Mouse (Mus musculus): ENCODE measurements around the gene Tspan11.

The Tspan11 gene

GRCm38 (mm10) chr6:127933841-127934240 is 46.5 kb downstream of the Tspan11 start:
- in situ Hi-C loops (cut with MseI, MboI) = no loop called here

GRCm38 (mm10) chr6:127935105-127935504 is 47.7 kb downstream of the Tspan11 start:
- in situ Hi-C loops (cut with MseI, MboI) = no loop called here

GRCm38 (mm10) chr6:127942421-127942820 is 55.0 kb downstream of the Tspan11 start:
- in situ Hi-C loops (cut with MseI, MboI) = no loop called here

DNA sequence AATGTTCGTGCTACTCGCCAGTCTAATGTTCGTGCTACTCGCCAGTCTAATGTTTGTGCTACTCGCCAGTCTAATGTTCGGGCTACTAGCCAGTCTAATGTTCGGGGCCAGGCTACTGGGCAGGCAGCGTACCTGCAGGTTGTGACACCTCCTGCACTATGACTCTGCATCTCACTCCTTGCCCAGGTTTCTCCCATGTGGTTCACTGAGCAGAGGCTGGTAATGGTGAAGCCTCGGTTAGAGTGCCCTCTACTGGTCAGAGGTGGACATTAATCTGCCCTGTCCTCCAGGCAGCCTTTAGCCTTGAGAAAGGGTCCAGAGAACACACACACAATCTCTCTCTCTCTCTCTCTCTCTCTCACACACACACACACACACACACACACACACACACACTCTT is 58.3 kb downstream of the Tspan11 start:
- in situ Hi-C loops (cut with MseI, MboI) = no loop called here

DNA sequence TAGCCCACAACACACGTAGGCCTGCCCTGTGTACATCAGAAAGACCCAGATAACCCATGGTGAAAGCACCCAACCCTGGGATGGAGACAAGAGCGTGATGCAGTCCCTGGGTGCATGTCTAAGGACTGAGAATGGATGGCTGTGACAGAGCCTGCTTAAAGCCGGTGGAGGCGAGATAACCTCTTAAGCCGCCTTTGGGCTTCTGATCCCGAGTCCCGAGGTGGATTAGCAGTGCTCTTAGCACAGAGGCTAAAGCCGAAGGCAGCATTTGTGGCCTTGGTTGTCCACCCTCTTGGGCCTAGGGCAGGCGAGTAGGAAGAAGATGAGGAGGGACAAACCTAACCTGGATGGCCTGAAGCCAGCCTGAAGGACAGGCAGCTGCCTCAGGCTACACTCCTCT is 61.3 kb downstream of the Tspan11 start:
- in situ Hi-C loops (cut with MseI, MboI) = no loop called here

DNA sequence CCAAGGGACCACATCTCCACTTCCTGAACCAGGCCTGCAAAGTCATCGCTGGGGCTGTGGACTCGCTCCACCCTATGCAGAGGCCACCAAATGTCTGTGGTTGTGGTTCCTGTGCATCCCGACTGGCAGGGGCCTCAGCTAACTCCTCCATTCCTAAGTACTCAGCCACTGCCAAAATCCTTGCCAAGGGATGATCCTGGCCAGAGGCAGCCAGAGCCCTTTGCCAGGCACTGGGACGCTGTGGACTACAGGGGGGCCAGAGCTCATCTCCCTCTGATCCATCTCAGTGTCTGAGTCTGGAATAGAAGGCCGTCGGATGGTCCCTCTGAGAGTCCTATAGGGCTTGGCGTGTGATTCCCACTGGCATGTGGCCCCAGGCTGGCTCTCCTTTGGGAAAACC is 62.5 kb downstream of the Tspan11 start:
- in situ Hi-C loops (cut with MseI, MboI) = no loop called here

GRCm38 (mm10) chr6:127953071-127953470 is 65.7 kb downstream of the Tspan11 start:
- in situ Hi-C loops (cut with MseI, MboI) = no loop called here

- in situ Hi-C loops (cut with MseI, MboI) = no loop called here
Measured at GRCm38 (mm10) chr6:127956172-127956571, 68.8 kb downstream of the Tspan11 start.

DNA sequence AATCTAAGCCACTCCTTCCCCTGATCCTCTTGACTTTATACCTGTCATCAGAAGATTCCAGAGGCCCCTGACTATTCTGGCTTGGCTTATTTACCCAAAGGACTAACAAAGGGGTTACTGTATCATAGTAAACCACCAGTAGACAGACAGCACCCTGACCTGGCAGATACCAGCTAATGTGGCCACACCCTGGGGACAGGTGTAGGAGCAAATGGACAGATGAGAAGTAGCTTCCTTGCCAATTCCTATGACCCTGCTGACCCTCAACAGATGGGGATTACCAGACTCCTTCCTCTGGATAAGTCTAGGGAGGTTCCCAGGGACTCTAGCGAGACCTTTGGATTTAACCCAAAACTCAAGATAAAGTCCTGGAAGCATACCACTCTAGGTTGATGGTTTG is 72.8 kb downstream of the Tspan11 start:
- in situ Hi-C loops (cut with MseI, MboI) = no loop called here

DNA sequence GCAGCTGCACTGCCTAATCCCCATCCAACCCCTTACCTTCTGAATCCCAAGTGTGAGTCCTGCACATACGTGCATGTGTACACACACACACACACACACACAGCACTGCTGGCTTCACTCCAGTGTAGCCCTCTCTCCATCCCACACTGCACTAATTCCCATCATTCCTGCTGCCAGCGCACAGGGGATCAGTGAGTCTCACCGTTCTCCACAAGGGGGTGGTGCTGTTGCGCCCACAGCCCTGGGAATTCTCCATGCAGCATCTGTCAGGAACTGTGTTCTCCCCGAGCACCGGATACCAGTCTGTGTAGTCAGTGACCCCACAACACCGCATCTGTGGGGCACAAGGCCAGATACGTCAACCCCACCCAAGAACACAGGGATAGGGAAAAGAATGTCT is 78.1 kb downstream of the Tspan11 start:
- in situ Hi-C loops (cut with MseI, MboI) = no loop called here

DNA sequence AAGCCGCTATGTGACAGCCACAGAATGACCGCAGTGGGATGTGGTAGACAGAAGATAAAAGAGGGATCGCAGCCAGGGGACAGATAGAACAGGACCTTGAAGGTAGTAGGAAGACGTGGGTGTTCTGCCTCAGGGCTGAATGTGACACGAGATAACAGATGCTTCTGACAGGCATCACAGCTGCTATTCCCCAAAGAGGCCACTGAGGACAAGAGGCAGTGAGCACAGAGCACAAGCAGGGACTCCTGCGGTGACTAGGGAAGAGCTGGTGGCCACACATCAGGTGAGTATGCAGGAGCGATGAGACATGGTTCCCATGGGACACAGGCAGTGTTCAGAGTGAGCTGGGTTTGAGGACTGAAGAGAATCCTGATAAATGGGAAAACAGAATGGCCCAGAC is 82.3 kb downstream of the Tspan11 start:
- in situ Hi-C loops (cut with MseI, MboI) = no loop called here

- in situ Hi-C loops (cut with MseI, MboI) = no loop called here
Measured at GRCm38 (mm10) chr6:127970120-127970519, 82.7 kb downstream of the Tspan11 start.

DNA sequence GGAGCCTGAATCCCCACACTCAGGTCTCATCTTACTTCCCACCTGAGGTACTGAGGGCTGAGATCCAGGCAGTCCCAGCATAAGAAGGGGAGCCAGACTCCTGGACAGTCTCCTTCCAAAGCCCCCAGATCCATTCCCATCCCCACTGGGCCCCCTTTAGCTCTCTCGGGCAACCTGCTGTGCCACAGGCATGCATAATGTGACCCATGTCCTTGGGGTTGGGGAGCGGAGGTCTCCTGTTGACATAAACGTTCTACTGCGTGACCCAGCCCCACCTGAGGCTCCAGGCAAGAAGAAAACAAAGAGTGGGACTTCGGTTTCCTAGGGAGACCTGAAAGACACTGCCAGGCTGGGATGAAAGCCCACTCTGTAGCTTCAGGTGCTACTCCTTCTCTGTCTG is 83.5 kb downstream of the Tspan11 start:
- in situ Hi-C loops (cut with MseI, MboI) = no loop called here

- in situ Hi-C loops (cut with MseI, MboI) = no loop called here
Measured at GRCm38 (mm10) chr6:127971931-127972330, 84.5 kb downstream of the Tspan11 start.

DNA sequence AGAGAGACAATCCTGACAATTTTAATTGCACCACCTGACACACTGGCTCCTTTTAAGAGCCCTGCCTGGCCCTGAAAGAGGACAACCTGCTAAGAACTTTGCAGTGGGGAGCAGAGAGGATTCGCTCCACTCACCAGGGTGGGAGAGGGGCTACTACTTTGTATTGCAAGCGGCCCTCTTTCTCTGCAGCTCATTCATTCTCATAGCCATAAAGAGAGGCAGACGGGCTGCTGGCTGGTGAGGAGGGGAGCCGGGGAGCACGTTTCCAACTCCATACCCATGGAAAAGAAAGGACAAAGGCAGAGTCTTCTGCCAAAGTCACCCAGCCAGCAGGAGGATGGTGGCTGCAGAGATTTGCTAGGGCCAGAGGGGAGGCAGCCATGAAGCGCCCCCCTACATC is 86.2 kb downstream of the Tspan11 start:
- in situ Hi-C loops (cut with MseI, MboI) = no loop called here

DNA sequence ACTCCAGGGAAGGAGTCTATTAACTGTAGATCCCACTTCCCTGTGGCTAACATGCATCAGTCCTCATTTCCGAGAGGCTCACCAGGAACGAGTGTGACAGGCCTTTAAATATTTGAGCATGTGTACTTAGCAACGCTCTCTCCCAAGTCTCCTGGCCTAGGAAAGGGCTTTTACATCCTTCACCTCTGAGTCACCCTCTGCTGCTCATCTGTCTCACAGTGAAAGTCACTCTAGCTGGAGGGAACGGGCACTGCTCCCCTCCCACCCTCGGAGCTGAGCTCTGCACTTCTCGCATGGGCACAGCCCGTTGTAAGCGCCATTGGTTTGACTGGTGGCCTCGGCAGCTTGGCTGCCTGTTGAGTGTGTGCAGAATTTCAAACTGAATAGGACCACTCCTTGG is 86.6 kb downstream of the Tspan11 start:
- in situ Hi-C loops (cut with MseI, MboI) = no loop called here

DNA sequence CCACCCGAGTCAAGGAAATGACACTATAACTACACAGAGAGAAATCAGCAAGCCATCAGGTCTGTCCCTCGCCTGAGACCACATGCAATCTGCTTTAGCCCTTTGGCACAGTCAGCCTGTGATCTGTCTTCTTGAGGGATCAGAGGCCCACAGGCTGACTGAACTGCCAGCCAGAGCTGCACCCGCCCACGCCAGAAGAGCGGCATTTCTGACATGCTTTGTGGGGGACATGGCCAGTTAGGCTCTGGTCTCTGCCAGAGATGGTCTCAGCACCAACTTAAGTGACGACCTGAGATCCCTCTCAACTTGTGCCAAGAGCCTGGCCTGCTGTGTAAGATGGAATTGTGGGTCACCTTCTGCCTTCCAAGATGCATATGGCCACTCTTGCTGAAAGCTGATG is 89.3 kb downstream of the Tspan11 start:
- in situ Hi-C loops (cut with MseI, MboI) = no loop called here

DNA sequence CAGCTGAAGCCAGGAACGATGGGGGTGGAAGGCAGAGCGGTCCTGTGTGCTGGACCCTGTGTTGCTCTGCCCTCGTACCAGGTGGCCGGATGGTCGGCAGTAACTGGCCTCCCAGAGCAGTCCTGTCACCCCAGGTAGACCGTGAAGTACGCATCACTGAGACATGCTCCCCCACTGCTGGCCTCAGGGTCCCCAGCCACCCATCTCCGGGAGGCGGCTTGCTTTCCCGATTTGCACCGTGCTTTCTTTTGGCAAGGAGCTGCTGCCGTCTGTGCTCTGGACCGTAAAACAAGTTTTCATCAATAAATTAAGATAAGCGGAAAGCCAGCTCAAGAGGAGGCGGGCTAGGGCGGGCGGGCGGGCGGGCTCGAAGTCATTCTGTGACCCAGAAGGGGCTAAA is 91.6 kb downstream of the Tspan11 start:
- in situ Hi-C loops (cut with MseI, MboI) = no loop called here

DNA sequence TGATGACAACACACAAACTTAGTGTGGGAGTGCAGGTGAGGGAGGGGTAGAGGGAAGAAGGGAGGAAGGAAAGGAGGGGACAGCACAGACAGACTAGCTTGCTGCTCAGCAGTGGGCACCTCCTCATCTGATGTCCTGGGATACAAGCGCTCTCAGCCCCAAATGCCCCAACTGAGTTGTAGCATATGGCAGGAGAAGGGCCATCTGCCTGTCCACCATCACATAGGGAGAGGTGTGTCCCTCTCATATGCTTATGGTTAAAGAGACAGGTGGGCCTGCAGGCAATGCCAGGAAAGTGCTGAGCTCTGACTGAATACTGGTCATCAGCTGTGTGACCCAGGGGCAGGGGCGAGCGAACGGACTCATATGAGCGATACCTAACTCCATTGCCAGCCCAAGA is 92.4 kb downstream of the Tspan11 start:
- in situ Hi-C loops (cut with MseI, MboI) = no loop called here

- in situ Hi-C loops (cut with MseI, MboI) = no loop called here
Measured at GRCm38 (mm10) chr6:127980381-127981045, 93.1 kb downstream of the Tspan11 start.

DNA sequence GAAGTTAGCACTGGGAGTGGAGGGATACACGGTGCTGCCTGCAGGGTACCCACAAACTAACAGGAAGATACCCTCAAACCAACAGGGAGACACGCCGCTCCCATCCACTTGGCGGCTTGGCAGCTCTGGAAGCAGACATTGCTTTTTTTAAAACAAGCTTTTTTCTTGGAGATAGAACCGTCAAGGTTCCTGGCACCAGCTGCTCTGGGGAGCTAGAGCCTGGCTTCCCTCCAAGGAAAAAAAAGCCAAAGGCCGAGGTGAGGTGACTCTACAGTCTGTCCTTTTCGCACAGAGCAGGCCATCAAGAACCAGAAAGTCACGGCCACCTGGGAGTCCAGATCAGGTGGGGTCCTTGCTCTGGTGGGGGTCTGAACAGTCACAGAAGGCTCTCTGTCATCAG is 93.8 kb downstream of the Tspan11 start:
- in situ Hi-C loops (cut with MseI, MboI) = no loop called here

DNA sequence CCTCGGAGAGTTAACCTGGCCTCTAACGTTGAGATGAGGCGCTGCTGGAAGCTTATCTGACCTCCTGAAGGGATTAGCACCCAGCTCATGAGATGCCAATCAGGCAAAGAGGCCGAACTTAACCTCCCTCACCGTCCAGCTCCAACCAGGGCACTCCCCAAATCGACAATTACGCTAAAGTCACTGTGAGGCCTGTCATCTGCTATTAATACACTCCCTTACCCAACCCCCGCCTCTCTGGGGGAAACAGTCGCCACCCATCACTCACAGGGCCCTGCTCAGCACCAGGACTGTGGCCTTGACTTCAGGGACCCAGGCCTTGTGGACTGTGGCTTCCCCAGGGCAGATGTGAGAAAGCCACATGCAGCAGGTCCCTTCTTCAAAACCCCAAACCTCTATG is 99.0 kb downstream of the Tspan11 start:
- in situ Hi-C loops (cut with MseI, MboI) = no loop called here

- in situ Hi-C loops (cut with MseI, MboI) = no loop called here
Measured at GRCm38 (mm10) chr6:127987374-127987773, 100.0 kb downstream of the Tspan11 start.

- in situ Hi-C loops (cut with MseI, MboI) = no loop called here
Measured at GRCm38 (mm10) chr6:127988944-127989494, 101.6 kb downstream of the Tspan11 start.
